Mouse (Mus musculus) testis, postnatal 10 days (tissue): ENCODE results near the gene Cdh13.

Source experiments
- DNase-seq: peaks from one replicate; pipeline ENCODE4 v3.0.0; 2021; ENCODE audit warnings: low spot score

The Cdh13 gene

DNA sequence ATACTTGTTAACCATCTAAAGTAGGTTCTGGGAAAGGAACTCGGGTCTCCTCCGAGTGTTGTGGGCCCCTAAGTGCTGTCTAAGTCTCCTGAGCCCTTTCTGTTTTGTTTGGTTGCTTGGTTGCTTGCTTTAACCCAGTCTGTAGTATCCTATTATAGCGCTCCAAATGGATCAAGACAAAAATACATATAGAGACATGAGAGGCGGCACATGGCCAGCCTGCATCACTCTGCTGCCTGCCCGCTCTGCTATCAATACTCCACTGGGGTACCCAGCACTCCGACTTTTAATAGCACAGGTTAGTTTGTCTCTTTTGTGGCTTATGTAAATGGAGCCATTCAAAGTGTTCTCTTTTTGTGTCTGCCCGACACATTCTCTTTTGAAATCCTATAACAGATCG, 285.8 kb downstream of the Cdh13 start:
- no peak for DNase-seq

DNA sequence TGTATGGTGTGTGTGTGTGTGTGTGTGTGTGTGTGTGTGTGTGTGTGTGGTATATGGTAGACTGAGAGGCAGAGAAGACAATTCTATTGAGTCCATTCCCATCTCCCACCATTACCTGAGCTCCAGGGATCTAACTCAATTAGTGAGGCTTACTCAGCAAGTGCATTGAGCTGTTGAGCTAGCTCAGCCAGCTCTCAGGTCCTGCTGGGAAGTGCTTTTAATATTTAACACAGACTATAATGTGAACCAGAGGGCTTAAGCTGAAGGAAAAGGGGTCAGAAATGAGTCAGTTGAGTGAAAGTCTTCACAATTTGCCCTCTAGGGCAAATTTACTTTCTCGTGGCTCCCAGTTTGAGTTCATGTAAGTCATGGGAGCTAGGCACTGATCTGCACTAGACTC, 297.7 kb downstream of the Cdh13 start:
- no peak for DNase-seq

DNA sequence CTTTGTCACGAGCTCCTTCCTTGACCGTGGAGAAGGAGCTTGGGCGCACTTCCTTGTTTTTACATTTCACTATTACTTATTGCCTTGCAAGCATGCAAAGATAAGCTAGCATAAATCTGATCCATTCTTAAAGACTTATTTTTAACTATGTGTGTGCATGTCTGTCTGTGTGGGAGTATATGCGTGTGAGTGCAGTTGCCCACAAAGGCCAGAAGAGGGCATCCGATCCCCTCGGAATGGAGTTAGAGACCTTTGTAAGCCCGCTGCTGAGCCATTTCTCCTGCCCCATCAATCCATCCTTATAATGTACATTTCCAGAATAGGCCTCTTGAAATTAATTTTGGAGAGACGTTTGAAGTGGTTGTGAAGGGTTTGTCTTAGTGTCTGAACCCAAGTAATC, 298.7 kb downstream of the Cdh13 start:
- no peak for DNase-seq

DNA sequence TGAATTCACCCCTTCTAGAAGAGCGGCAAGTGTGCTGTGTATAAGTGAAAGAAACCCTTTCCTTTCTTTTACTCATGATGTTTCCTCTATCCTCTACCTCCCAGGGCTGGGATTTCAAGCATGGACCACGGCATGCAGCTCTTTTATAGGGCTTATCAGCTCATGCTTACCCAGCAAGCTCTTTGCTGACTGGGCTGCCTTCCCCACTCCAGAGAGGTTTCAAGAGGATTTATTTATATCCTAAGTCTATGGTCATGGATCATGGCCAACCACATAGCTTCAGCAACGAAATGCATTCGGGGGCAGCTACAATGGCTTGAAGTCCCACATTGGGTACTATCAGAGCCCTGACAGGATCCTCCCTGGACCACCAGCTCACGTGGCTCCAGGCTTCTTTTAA, 304.4 kb downstream of the Cdh13 start:
- DNase-seq: no peak

DNA sequence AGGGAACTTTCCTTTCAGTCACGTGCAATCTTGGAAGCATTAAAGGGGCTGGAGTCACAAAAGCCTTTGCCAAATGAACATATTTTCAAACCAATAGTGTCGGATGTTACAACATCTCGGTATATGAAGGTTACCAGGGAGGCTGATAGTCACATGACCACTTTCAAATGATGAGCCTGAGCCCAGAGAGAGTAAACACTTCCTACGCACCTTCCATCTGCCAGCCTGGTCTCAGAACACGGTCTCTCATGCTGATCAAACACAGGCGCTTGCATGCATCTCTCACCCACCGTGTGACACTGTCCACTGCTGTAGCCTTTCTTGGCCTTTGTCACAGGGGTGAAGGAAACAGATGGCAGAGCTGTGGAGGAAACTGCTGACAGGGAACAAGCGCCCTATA, 313.3 kb downstream of the Cdh13 start:
- DNase-seq: no peak

DNA sequence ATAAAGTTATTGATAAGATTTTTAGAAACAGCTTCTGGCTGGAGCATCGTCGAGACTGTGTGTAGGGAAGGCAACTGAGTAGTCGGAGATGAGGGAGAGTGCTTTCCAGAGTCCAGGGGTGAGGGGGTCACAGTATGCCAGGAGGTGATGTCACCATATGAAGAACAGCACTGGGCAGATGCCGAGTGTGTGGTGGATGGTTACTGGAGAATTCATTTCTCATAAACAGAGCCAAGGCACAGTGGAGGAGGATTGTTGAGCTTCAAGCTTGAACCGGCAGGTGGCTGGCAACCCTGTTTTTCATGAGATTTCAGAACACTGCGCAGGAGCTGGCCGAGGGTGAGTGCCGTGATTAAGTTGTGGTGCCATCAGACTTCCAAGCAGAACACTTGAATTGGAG, 317.8 kb downstream of the Cdh13 start:
- DNase-seq: no peak

DNA sequence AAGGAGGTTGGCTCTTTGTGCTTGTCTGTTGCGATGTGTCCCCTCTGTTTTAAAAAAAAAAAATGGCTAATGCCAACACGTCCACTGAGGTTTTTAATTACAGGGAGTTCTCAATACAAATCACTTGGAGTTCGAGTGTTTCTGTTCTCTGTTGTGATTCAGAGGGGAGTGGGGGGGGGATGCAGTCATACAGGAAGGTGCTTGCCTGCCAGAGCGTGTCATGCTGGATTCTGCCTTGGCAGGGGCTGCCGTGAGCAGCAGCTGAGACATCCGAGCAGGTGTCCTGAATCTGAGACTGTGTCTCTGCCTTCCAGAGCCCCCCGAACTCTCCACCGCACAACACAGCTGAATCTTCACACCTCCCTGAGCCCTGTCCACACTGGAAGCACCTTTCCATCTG, 318.5 kb downstream of the Cdh13 start:
- DNase-seq: no peak

DNA sequence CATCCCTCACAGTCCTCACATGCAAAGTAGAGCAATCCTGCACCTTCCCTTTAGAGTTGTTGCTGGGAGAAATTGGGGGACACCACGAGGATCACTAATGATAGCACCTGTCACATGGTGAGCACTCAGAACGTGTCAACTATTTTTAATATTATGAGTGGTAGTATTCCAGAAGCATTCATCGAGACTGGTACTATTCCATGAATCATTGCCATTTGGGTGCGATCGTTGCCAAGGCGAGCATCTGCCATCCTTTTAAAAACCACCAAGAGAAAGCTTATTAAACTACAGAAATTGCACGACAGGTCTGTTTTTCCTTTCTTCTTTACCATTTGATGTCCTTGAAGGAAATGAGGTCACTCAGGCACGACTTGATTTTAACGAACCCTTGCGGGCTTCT, 328.0 kb downstream of the Cdh13 start:
- DNase-seq: no peak

DNA sequence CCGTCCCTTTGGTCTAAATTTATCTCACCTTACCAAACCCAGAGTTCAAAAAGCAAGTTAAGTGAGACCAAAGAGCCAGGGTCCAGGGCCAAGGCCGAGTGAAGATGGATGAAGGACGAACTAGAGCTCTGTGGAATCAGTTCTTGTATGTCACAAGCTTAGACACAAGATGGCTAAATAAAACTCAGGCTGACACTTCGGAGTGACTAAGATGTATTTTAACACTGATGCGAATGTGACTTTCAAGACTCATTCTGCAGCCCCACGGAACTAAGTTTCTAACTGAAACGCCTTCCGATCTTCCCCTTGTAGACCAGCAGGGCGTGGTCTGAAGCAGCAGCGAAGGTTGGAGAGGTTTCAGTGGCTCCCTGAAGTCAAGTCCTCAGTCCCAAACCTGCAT, 334.7 kb downstream of the Cdh13 start:
- DNase-seq: no peak

DNA sequence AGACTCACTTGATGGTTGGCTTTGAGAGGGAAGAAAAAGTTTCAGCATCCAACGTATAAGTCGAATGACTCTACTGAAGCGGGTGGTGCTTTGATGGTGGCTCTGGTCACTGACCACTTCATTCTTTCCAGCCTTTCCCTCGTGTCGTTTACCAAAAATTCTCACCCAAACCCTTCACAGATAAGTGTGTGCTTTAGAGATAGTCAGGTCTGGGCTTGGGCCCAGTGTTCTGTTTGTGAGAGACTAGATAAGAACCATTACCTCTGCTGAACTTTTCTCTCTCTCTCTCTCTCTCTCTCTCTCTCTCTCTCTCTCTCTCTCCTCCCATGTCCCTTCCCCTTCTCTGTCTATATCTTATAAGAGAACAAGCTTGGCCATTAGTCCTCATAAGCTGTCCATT, 342.9 kb downstream of the Cdh13 start:
- no peak for DNase-seq

DNA sequence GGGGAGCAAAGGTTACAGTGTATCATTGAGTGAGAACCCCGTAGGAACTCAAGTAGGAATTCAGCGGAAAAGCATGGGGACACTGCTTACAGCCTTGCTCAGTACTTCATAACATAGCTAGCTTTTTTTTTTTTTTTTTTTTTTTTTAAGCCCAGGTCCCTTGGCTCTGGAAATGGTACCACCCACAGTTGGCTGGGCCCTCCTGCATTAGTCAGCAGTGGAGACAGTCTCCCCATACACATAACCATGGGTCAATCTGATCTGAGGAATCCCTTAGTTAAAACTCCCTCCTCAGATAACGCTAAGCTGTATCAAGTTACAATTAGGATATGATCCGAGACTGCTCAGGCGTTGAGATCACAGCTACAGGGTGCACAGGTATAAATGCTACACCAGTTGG, 344.2 kb downstream of the Cdh13 start:
- DNase-seq: no peak

DNA sequence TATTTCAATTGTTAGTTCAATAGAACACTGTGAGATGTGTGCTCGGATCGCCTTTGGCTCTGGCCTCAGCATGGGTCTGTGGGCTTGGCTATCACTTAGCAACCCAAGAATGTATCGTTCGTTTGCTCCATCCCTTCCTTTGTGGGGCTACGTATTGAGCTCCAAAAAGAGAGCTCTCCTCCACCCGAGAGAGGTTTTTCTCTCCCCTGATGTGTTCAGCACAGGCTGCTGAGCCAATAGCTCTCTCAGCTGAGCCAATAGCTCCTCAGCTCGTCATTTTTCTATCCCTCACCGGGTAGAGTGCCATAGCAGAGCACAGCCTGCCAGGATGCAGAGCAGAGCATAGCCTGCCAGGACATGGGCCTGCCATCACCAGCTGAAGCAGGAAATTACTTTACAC, 345.2 kb downstream of the Cdh13 start:
- DNase-seq: no peak

DNA sequence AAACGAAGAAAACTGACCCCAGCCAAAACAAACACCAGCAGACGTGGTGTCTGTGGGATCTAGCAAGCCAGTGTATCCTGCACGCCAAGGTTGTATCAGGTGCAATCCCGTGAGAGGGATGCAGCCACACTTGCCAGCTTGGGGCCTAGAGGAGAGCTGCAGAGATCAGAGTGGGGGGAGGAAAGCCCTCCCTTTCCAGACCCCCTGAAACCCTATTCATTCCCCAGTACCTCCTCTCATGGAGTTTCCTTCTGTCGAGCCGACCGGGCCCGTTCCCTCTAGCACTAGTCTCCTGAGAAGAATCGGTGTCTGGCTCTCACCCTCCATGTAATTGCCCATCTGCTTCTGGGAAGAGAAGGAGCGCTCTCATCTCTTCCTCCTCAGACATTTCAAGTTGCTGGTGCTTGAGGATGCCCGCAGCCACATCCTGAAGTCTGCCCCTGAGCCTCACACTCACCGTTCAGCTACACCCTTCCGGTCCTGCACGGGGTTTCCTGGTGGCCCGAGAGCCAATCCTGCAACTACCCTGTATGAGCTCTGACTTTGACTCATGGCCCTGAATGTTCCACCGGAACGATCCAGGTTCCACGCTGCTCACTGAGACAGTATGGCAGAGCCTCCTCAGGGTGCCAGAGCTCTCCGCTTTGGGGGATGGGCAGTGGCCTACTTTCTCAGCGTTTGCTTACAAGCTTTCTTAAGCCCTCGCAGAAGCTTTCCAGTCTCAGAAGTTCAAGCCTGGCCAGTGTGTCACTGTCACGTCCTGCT, 351.9 kb downstream of the Cdh13 start:
- DNase-seq: no peak

DNA sequence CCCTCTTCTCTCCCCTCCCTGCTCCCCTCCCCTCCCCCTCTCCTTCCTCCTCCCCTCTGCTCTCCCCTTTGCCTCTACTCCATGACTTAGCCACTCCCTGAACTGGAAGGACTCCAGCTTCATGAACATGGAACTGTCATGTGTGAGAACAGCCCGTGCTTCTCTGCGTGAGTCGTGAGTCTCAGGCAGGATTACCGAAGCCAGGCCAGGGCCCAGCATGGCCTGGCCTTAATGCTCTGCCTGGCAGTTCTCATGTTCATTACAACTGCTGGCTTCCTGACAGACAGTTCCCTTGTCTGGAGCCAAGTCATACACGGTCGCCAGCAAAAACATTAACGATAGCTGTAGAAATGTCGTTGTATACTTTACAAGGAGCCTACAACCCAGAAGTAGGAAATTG, 356.1 kb downstream of the Cdh13 start:
- DNase-seq: no peak

DNA sequence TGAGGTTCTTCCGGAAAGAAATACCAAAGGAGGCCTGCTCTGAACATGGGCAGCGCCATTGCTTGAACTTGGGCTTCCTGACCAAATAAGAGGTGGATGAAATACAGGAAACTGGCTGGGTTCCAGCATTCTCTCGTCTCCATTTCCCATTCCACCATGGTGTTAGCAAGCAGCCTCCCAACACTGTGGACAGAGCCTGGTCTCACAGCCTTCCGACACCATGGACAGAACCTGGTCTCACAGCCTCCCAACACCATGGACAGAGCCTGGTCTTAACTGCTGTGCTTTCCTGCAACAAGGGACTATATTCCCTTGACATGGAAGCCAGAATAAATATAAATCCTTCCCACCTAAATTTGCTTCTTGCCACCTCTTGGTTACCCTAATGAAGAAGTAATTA, 358.3 kb downstream of the Cdh13 start:
- no peak for DNase-seq

DNA sequence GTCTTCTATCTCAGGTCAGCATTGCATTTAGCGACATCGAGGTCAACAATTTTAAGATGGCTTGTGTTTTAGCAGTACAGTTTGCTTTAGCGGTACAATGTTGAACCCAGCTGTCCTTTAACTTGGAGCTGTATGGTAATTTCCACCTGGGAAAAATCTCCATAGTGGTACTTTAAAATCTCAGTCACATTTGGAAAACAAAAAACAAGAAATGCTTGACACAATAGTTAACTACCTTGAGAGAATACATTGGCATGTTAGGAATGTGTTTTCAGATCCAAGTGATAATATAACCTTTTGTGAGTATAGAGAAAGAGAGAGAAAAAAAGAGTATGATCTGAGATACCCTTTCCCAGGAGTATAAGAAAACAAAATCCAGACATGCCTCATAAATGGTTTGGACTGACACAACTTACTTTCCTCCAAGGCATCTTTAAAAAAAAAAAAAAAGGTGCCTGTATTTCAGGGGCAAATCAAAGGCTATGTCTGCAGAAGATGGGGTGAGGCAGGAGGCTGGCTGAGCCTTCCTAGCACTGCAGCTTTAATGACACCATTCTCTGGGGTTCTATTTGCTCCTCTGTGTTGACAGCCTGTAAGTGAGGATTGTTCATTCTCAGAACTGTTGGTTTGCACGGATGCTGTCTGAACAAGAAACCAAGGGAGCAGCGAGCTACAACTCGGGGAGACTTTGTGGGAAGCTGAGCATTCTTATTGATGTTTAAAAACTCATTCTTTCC, 365.4 kb downstream of the Cdh13 start:
- no peak for DNase-seq

DNA sequence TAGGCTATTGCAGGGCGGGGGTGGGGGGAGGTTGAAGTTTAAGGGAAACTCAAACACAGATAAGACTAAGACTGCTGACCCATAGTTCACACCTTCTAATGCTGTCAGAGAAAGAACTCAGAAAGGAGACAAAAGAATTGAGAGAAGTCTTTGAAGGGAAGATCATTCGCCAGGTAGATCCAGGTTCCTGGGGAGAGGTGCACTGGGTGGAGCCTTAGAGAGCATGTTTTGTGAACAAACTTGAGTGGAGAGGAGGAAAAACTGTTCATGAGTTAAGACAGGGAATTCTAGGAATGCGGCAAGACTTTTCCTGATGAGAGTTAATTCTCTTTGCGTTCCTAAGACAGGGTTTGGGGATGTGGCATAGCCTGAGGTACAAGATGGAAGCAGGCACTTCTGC, 366.4 kb downstream of the Cdh13 start:
- DNase-seq: no peak

DNA sequence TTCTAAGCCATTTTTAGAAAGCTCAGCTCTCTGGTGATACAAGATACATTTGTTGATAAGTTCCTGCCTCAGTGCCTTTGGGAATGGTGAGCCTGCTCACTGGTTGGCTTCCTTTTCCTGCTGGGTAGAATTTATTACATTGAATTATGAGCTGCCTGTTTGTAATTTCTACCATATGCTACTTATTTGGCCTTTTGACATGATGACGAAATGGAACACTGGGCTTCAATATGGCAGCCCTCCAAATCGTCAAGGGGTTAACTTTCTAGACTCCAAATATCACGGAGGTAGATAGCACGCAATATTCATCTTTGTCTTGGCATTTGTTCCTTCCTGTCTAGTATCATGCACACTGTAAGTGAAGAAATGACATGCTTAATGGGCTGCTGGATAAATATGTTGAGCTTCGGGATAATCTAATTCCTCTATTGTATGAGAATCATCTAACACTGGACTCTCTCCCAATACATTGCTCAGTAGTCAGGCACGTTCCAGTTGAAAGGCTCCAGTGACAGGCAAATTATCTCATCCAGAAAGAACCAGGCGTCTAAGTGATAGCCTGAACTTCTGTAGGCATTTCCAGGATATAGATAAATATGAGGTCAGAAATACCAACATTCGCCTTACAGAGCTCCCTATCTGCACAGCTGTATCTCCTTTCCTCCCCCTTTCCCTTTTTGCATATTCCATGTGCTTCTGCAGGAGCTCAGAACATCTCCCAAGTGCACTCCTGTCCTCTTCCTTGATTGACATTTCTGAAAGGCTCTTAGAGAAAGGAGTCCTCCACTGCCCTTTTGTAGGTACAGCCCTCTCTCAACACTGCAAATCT, 378.7 kb downstream of the Cdh13 start:
- no peak for DNase-seq

DNA sequence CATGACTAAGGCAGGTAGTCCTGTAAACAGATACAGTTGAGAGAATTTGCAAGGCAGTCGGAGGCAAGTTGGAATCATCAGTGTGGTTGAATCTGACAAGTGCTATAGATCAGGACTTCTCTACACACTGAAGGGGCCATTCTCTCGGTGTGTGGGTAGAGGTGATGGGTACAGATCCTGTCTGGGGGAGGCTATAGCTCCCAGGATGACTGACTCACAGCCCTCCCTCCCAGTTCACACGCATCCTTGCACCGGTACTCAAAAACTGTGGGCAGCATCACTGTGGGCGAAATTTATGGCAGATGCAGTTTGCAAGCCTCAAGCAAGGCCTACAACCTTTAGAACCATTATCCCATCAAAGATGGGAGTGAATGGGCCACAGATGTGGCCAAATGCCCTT, 381.5 kb downstream of the Cdh13 start:
- DNase-seq: no peak

DNA sequence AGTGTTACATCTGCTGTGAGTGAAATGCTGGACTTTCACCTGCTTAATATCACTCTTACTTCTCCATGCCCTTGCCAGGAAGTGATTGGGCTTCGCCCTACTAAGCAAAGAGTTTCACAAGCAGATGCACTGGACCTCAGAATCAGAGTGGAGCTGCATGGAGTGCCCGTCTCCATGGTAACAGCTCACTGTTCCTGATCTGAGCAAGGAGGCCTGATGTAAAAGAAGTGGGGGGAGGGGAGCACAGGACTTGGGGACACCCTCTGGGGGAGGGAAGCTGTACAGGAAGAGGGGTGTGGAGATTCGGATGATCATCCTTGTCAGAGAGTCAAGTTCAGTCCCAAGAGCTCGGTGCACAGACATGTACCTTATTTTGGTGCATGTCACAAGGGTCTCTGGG, 384.2 kb downstream of the Cdh13 start:
- DNase-seq: no peak

DNA sequence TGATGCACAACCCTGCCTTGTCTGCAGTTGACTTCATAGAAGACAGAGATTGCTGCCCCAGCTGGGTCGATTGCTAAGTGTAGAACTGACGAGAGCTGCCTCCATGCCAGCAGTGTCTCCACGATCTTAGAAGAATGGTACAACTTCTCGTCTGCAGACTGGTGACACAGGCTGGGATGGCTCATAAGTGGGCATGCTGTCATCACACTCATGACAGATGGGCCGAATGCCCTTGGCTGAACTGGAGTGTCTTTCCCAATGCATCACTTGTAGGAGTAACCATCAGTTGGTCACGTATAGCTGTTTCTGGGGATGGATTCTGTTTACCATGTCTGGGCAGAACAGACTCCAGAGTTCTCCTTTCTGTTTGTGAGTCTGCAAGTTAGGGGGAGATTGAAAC, 392.7 kb downstream of the Cdh13 start:
- DNase-seq: no peak

DNA sequence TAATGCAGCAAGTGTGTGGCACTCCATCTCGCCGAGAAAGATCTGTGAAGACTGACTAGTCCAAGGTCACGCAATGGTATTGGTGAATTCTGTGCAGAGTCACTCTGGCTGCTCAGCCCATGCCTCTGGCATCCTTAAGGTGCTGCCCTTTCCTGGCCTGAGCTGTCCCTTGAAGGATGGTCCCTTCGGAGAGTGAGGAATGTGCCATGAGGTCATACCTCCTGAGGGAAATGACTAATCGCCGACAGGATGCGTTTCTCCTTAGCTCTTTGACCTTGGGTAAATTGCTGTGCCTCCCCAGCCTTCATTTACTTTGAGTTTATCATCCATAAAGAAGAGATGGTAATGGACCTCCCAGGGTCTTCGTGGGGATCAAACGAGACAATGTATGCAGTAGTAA, 395.8 kb downstream of the Cdh13 start:
- no peak for DNase-seq

DNA sequence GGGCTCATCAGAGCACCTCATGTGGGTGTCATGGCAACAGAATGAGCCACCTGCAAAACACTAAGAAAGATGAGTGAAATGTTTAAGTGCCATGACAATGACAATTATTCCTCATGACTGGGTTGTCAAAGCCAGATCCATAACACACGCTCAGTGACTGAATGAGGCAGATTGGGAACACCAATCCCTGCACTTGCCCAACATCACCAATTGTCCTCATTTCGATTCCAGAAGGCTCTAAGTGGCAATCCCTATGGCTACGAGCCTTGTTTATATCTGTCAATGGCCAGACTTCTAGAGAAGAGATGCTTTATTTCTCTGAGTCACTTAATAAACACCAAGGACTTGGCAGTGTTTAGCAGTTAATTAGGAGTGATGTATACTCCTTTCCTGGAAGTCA, 399.9 kb downstream of the Cdh13 start:
- no peak for DNase-seq
